Mouse (Mus musculus) thymus, adult 18-20 months (tissue): ENCODE measurements around the gene Gm20911.
"Not testable (repeated sequence)": the region's sequence is repeated elsewhere in the genome, so short reads cannot be mapped to it uniquely, and the experiment has no call there.

Source experiments
- DNase-seq, 2 experiments: peaks; one replicate each; pipeline ENCODE4 v3.0.0; 2022; ENCODE audit warnings: mixed read lengths in 2 of 2

Gene Gm20911

GRCm38 (mm10) chrY:81457707-81458106 lies at the start of gene Gm20911:
Gene Gm20911, plus strand, starts transcription at chrY:81458007.
- not testable (repeated sequence) for DNase-seq
